Mouse (Mus musculus): Measurements from ENCODE around the gene Bcl6b.

- no peak for TF ChIP-seq CTCF (IDR thresholded peaks at IDR 0.05; ENCODE audit: low read depth, low read length)
- no peak for TF ChIP-seq POLR2A (IDR thresholded peaks at IDR 0.05; ENCODE audit: borderline replicate concordance, low read depth, low read length)
Measured at GRCm38 (mm10) chr11:70218741-70219470, 10.7 kb downstream of the Bcl6b start.
